26 mouse cellular contexts compared by ENCODE assay signal in genomic region chr13:44717838-44718237, GRCm38 (mm10).
"Had no signal": no experiment of that assay in that cellular context is flagged by ENCODE, and none has a peak within 500 bp of the region (broad histone marks: within the 10 kb centered on the region; RNA-seq: fewer than 3 reads in every experiment).

No protein-coding gene starts in this region.

- H3K27ac ChIP-seq: heart, embryonic 10.5 days; heart, embryonic 13.5 days; heart, embryonic 15.5 days; hindbrain, embryonic 13.5 days; hindbrain, embryonic 15.5 days; hindbrain, postnatal 0 days; kidney, embryonic 15.5 days; kidney, postnatal 0 days; left cerebral cortex, adult 2 months; limb, embryonic 10.5 days; limb, embryonic 12.5 days; liver, embryonic 13.5 days; liver, embryonic 15.5 days had no signal

- H3K9me3 ChIP-seq: heart, embryonic 10.5 days; heart, embryonic 13.5 days; heart, embryonic 15.5 days; hindbrain, embryonic 13.5 days; hindbrain, embryonic 15.5 days; kidney, embryonic 15.5 days; limb, embryonic 10.5 days; limb, embryonic 12.5 days; liver, embryonic 13.5 days; liver, embryonic 15.5 days had no signal

- DNase-seq: gastrocnemius, postnatal 14 days; gastrocnemius, postnatal 36 days; heart, adult 11 months; heart, postnatal 14 days; heart, postnatal 36 days; kidney, adult 11 months; kidney, adult 2 months; kidney, adult 9 months; kidney, postnatal 14 days; kidney, postnatal 36 days; liver; liver, embryonic 13.5 days had no signal

- ATAC-seq: hindbrain, postnatal 0 days; intestine, embryonic 16.5 days had no signal

- H3K4me1 ChIP-seq: heart, embryonic 10.5 days; heart, embryonic 13.5 days; heart, embryonic 15.5 days; hindbrain, embryonic 15.5 days; limb, embryonic 12.5 days had no signal

- H3K9ac ChIP-seq: heart, embryonic 13.5 days; heart, embryonic 15.5 days; hindbrain, embryonic 13.5 days; hindbrain, embryonic 15.5 days; kidney, embryonic 15.5 days; limb, embryonic 12.5 days; liver, embryonic 13.5 days; liver, embryonic 15.5 days had no signal

- H3K4me3 ChIP-seq: heart, embryonic 10.5 days; heart, embryonic 13.5 days; heart, embryonic 15.5 days; hindbrain, embryonic 13.5 days; hindbrain, embryonic 15.5 days; kidney, embryonic 15.5 days; left cerebral cortex, adult 2 months; limb, embryonic 10.5 days; limb, embryonic 12.5 days; liver, embryonic 13.5 days; liver, embryonic 15.5 days had no signal

- H3K4me2 ChIP-seq: heart, embryonic 13.5 days; heart, embryonic 15.5 days; hindbrain, embryonic 13.5 days; hindbrain, embryonic 15.5 days; kidney, embryonic 15.5 days; limb, embryonic 12.5 days; liver, embryonic 11.5 days; liver, embryonic 13.5 days; liver, embryonic 15.5 days had no signal

- H3K36me3 ChIP-seq: heart, embryonic 10.5 days; heart, embryonic 13.5 days; heart, embryonic 15.5 days; hindbrain, embryonic 13.5 days; hindbrain, embryonic 15.5 days; kidney, embryonic 15.5 days; limb, embryonic 10.5 days; limb, embryonic 12.5 days; liver, embryonic 13.5 days; liver, embryonic 15.5 days had no signal

- H3K27me3 ChIP-seq: heart, embryonic 13.5 days; heart, embryonic 15.5 days; hindbrain, embryonic 13.5 days; hindbrain, embryonic 15.5 days; kidney, embryonic 15.5 days; limb, embryonic 12.5 days; liver, embryonic 13.5 days; liver, embryonic 15.5 days had no signal
